Mouse (Mus musculus) megakaryocyte, embryonic 14.5 days (primary cell): Measurements from ENCODE around the gene Tbc1d4. TPM values are rescaled to one million over a fixed set of nuclear protein-coding genes. Genes with fewer than 3 reads are reported as not detected.

Source experiments
- H3K27me3 ChIP-seq: replicated peaks from 2 replicates; pipeline ENCODE3; 2012; ENCODE audit warnings: inconsistent platforms
- H3K36me3 ChIP-seq: replicated peaks from 2 replicates; pipeline ENCODE3; 2012; ENCODE audit warnings: low read length, inconsistent platforms, mixed read lengths
- H3K4me1 ChIP-seq: 2 replicates; pipeline ENCODE4 v1.6.1; 2012; ENCODE audit warnings: inconsistent platforms
- H3K4me3 ChIP-seq: replicated peaks from 2 replicates; pipeline ENCODE3; 2012; ENCODE audit warnings: moderate library complexity, mild to moderate bottlenecking, inconsistent platforms
- H3K9me3 ChIP-seq: 2 replicates; pipeline ENCODE4 v1.6.1; 2012; ENCODE audit warnings: inconsistent platforms
- FLI1 ChIP-seq: IDR thresholded peaks from 2 replicates; pipeline ENCODE4 v1.6.1; 2012; ENCODE audit warnings: low read length, inconsistent platforms, mixed read lengths
- GATA1 ChIP-seq: IDR thresholded peaks from 3 replicates; pipeline ENCODE4 v1.6.1; 2012; ENCODE audit warnings: mixed read lengths, low read length, inconsistent platforms, borderline replicate concordance
- polyA plus RNA-seq: library from polyadenylated mRNA; stranded (reverse); fragments of >175 nt; gene quantifications from 2 replicates; pipeline ENCODE4 v1.2.3, GENCODE M21; 2012; ENCODE audit warnings: low replicate concordance; ENCODE audit not compliant: insufficient read depth

The Tbc1d4 gene
- polyA plus RNA-seq, 1 experiment = 1.5 TPM

GRCm38 (mm10) chr14:101452915-101453314, 156.1 kb downstream of the Tbc1d4 start:
- H3K36me3 ChIP-seq = peaks cover 22% of the 10 kb centered on the region
- H3K27me3 ChIP-seq = no peaks in the 10 kb centered on the region
- no peaks in the 10 kb centered on the region for H3K9me3 ChIP-seq
- no peak overlapping the region for H3K4me3 ChIP-seq
- TF ChIP-seq FLI1 (no peak), GATA1 (no peak)
- H3K4me1 ChIP-seq = peaks cover 3% of the 10 kb centered on the region; the same call in 1 of the 2 replicates

DNA sequence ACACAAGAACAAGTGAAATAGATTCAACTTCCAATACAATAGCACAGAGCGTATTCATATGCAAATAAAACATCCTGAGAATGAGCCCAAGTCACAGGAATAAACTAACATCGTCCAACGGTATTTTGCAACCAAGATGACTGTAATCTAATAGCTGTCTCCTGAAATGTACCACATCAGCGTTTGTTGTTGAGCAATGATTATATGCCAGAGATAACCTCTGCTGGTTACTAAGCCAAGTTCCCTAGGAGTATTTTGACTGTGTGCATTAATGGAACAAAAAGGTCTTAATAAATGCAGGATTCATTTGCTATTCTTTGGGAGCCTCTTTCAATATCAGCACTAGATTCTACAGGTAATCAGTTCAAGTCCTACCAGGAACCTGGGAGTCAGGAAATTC, 161.1 kb downstream of the Tbc1d4 start:
- TF ChIP-seq FLI1 (no peak), GATA1 (no peak)
- peaks cover 50% of the 10 kb centered on the region for H3K36me3 ChIP-seq
- H3K4me1 ChIP-seq = 0 out of 2 replicates have a peak, but pooled peaks cover 3% of the 10 kb centered on the region
- H3K4me3 ChIP-seq = no peak overlapping the region
- H3K27me3 ChIP-seq = no peaks in the 10 kb centered on the region
- no peaks in the 10 kb centered on the region for H3K9me3 ChIP-seq

- H3K36me3 ChIP-seq = peaks cover 37% of the 10 kb centered on the region
- no peak for TF ChIP-seq FLI1
- no peak for TF ChIP-seq GATA1
- H3K27me3 ChIP-seq = no peaks in the 10 kb centered on the region
- H3K4me3 ChIP-seq = no peak overlapping the region
- no peaks in the 10 kb centered on the region for H3K4me1 ChIP-seq
- no peaks in the 10 kb centered on the region for H3K9me3 ChIP-seq
Measured at GRCm38 (mm10) chr14:101445205-101445604, 163.8 kb downstream of the Tbc1d4 start.

DNA sequence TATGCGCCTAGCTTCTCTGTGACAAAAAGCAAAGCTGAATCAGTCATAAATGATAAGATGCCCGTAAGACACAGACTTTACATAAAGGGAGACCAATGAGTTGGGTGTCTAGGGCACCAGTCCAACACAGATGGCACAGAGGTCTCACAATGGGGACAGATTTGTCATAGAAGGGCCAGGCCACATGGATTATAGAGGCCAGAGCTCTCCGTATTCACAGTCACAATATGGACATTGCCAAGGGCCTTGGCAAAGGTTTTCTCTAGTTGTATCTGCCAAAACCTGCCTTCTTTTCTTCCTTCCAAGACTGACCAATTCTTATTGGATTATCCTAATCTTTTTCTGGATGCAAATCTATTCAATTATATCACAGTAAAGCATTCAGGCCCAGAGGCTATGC, 171.1 kb downstream of the Tbc1d4 start:
- Histone ChIP-seq H3K36me3 (peaks cover under 1% of the 10 kb centered on the region), H3K4me3 (no peak overlapping the region), H3K9me3 (no peaks in the 10 kb centered on the region), H3K27me3 (no peaks in the 10 kb centered on the region), H3K4me1 (no peaks in the 10 kb centered on the region)
- TF ChIP-seq FLI1 = no peak
- TF ChIP-seq GATA1 = no peak

DNA sequence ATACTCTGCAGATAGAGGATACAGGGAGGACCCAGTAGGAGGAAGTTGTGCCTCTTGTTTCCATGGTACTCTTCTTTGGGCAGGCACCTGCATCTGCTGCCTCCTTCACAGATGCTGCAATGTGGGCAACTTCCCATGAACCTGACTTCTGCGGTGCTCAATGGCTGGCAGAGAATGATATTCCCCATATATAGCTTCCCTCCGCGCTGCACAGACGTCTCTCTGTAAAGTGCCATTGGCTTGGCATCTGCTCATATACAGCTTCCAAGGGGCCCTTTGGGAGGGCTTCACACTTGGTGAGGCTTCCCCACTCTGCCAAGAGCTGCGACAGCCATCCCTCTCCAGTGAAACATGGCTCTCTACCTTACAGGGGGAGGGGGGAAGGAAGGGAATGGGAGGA, 178.5 kb downstream of the Tbc1d4 start:
- no peaks in the 10 kb centered on the region for H3K4me1 ChIP-seq
- TF ChIP-seq FLI1 (no peak), GATA1 (no peak)

DNA sequence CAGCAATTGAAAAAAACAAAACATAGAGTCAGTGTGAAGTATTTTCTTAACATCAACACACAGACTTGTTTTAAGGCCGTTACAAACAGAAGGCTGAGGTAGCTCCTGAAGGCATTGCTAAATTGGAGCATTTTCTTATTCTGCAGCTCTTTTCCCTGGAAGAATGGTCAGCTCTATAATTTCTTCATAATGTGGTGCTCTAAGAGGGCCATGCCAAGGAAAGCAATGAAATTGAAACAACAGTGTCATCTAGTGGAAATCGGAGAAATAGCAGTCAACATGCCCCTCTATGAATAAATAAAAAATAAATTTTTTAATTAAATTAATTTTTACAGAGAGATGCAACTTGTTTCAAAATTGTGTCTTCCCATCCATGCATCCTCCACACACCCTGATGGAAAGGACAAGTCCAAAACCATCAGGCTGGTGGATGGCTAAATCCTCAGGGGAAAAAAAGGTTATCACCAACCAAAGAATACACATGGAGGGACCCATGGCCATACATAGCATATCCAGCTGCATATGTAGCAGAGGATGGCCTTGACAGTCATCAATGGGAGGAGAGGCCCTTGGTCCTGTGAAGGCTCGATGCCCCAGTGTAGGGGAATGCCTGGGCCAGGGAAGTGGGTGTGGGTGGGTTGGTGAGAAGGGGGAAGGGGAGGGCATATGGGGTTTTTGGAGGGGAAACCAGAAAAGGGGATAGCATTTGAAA, 180.0 kb downstream of the Tbc1d4 start:
- Histone ChIP-seq H3K27me3 (no peaks in the 10 kb centered on the region), H3K4me1 (no peaks in the 10 kb centered on the region), H3K9me3 (no peaks in the 10 kb centered on the region), H3K36me3 (no peaks in the 10 kb centered on the region), H3K4me3 (no peak overlapping the region)
- no peak for TF ChIP-seq FLI1
- TF ChIP-seq GATA1 = no peak

More for the DNA sequence above, 178.5 kb downstream of the Tbc1d4 start:
- Histone ChIP-seq H3K4me3 (no peak overlapping the region), H3K27me3 (no peaks in the 10 kb centered on the region), H3K9me3 (no peaks in the 10 kb centered on the region), H3K36me3 (no peaks in the 10 kb centered on the region)

DNA sequence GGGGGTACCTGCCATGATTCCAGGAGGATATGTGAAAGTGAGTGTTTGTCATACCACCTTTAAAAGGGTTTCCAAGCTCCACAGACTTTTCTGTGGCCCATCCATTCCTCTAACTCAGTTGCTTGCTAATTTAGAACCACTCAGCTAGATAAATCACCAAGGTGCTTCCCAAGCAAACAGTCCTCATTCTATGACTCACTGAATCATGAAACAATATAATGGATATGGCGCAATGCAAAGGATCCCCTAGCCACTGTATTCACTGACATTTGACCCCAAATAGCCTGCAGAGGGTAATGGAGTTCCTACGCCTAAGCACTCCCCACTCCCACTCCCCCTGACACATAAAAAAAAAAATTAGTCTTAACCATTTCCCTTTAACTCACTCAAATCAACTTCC, 191.3 kb downstream of the Tbc1d4 start:
- no peaks in the 10 kb centered on the region for H3K27me3 ChIP-seq
- no peak overlapping the region for H3K4me3 ChIP-seq
- TF ChIP-seq GATA1 = no peak
- no peak for TF ChIP-seq FLI1
- H3K4me1 ChIP-seq = no peaks in the 10 kb centered on the region
- H3K9me3 ChIP-seq = peaks cover 12% of the 10 kb centered on the region
- no peaks in the 10 kb centered on the region for H3K36me3 ChIP-seq

Other genes with a start within 250 kb of the Tbc1d4 start
- gene Commd6, start 31.5 kb upstream of the Tbc1d4 start, polyA plus RNA-seq = 2.4 and 7.9 TPM in 2 replicates
- gene Uchl3, start 44.8 kb upstream of the Tbc1d4 start, polyA plus RNA-seq = 15.2 TPM in 1 of 2 replicates, not detected in the other
- gene Gm9922, start 120.6 kb upstream of the Tbc1d4 start, polyA plus RNA-seq = not detected in 2 replicates
- gene Lmo7, start 120.8 kb upstream of the Tbc1d4 start, polyA plus RNA-seq = 0.08 TPM in 1 of 2 replicates, not detected in the other